9 mouse cellular contexts compared by ENCODE assay signal in genomic region chr15:78923585-78923984, GRCm38 (mm10). TPM values are rescaled to one million over a fixed set of nuclear protein-coding genes. Genes with fewer than 3 reads are reported as not detected.
DNase-seq lines count a peak whose midpoint lies in the region; ATAC-seq and TF ChIP-seq lines count a peak whose summit lies in the region.
"Had no signal": no experiment of that assay in that cellular context is flagged by ENCODE, and none has a peak within 500 bp of the region (broad histone marks: within the 10 kb centered on the region; RNA-seq: fewer than 3 reads in every experiment).

No protein-coding gene starts in this region.

- WGBS in hindbrain, embryonic 10.5 days, result 72% methylated on average over 6 of the region's 6 CpGs
- 80% methylated on average over 6 of the region's 6 CpGs for WGBS in hindbrain, embryonic 14.5 days
- 38% methylated on average over 6 of the region's 6 CpGs for WGBS in liver, embryonic 11.5 days
- 4% methylated on average over 6 of the region's 6 CpGs for WGBS in thymus, adult 2 months

- TF ChIP-seq CTCF in thymus, adult 2 months (IDR thresholded peaks at IDR 0.05; ENCODE audit: borderline replicate concordance, control insufficient read depth, extremely low read depth, insufficient read depth, low read length, poor library complexity), result no peak

- H3K27me3 ChIP-seq in hindbrain, embryonic 10.5 days (ENCODE audit: insufficient read depth, poor library complexity, severe bottlenecking), result peaks cover 15% of the 10 kb centered on the region
- peaks cover 15% of the 10 kb centered on the region for H3K27me3 ChIP-seq in hindbrain, embryonic 14.5 days (ENCODE audit: control insufficient read depth, insufficient read depth, low read length)
- no peaks in the 10 kb centered on the region for H3K27me3 ChIP-seq in liver, embryonic 11.5 days (replicated peaks; ENCODE audit: control insufficient read depth, insufficient read depth, low read length)
- no peaks in the 10 kb centered on the region for H3K27me3 ChIP-seq in thymus, adult 2 months (ENCODE audit: control insufficient read depth, insufficient read depth, low read length)

- no peak overlapping the region for H3K4me2 ChIP-seq in hindbrain, embryonic 14.5 days (replicated peaks)
- peak overlapping the region; percentile 83 for H3K4me2 ChIP-seq in liver, embryonic 11.5 days

- ATAC-seq in hindbrain, embryonic 14.5 days (ENCODE audit: low FRiP score), result no peak
- peak; percentile 76 for ATAC-seq in liver, embryonic 11.5 days (replicated peaks; ENCODE audit: low FRiP score)

- no peak for DNase-seq in hindbrain, embryonic 10.5 days (ENCODE audit: low spot score)
- no peak for DNase-seq in hindbrain, embryonic 14.5 days (ENCODE audit: low spot score)
- peak; percentile 74 for DNase-seq in c-Kit-positive CD71-positive TER-119-negative erythroid progenitor cells, embryonic 14.5 days (ENCODE audit: low read depth)
- peak; percentile 71 for DNase-seq in liver, embryonic 11.5 days (ENCODE audit: low spot score)
- DNase-seq in thymus, adult 2 months, result peak; percentile 76
- no peak for DNase-seq in retina, embryonic 14.5 days (ENCODE audit: low spot score)
- no peak for DNase-seq in left cerebral cortex, adult 11 months (ENCODE audit: low spot score)
- no peak for DNase-seq in kidney, adult 9 months
- DNase-seq: kidney, postnatal 10 days had no signal

- 0 out of 2 replicates have a peak overlapping the region, but pooled peaks have one; percentile 1 for H3K27ac ChIP-seq in hindbrain, embryonic 10.5 days
- H3K27ac ChIP-seq in hindbrain, embryonic 14.5 days, result no peak overlapping the region
- peak overlapping the region; percentile 99 for H3K27ac ChIP-seq in liver, embryonic 11.5 days (ENCODE audit: low read depth, low read length)
- H3K27ac ChIP-seq in thymus, adult 2 months (ENCODE audit: control insufficient read depth, insufficient read depth, low read length), result peak overlapping the region; percentile 71

- no peak overlapping the region for H3K9ac ChIP-seq in hindbrain, embryonic 14.5 days
- H3K9ac ChIP-seq in liver, embryonic 11.5 days (ENCODE audit: low read depth, low read length), result peak overlapping the region; percentile 71

- TF ChIP-seq POLR2A in thymus, adult 2 months (IDR thresholded peaks at IDR 0.05; ENCODE audit: control insufficient read depth, extremely low read depth, insufficient read depth, low read length, poor library complexity), result peak; percentile 32; the same call in 1 of the 2 replicates

- H3K9me3 ChIP-seq in hindbrain, embryonic 10.5 days, result no peaks in the 10 kb centered on the region
- H3K9me3 ChIP-seq in hindbrain, embryonic 14.5 days (ENCODE audit: control insufficient read depth, low read length), result no peaks in the 10 kb centered on the region
- H3K9me3 ChIP-seq in liver, embryonic 11.5 days (ENCODE audit: control insufficient read depth, low read length), result no peaks in the 10 kb centered on the region

- H3K4me1 ChIP-seq in hindbrain, embryonic 10.5 days (replicated peaks), result peaks cover 47% of the 10 kb centered on the region
- H3K4me1 ChIP-seq in hindbrain, embryonic 14.5 days (replicated peaks; ENCODE audit: control insufficient read depth, insufficient read depth, low read length), result peaks cover 17% of the 10 kb centered on the region
- peaks cover 62% of the 10 kb centered on the region for H3K4me1 ChIP-seq in liver, embryonic 11.5 days (replicated peaks; ENCODE audit: control insufficient read depth, insufficient read depth, low read length)
- H3K4me1 ChIP-seq in thymus, adult 2 months (replicated peaks; ENCODE audit: control insufficient read depth, insufficient read depth, low read length), result peaks cover 59% of the 10 kb centered on the region

- H3K4me3 ChIP-seq in hindbrain, embryonic 10.5 days, result no peak overlapping the region
- H3K4me3 ChIP-seq in hindbrain, embryonic 14.5 days (replicated peaks; ENCODE audit: low read length), result no peak overlapping the region
- H3K4me3 ChIP-seq in liver, embryonic 11.5 days (ENCODE audit: low read depth, low read length), result peak overlapping the region; percentile 46
- no peak overlapping the region for H3K4me3 ChIP-seq in thymus, adult 2 months (ENCODE audit: control insufficient read depth, insufficient read depth, low read length)

- peaks cover 15% of the 10 kb centered on the region for H3K36me3 ChIP-seq in hindbrain, embryonic 10.5 days
- H3K36me3 ChIP-seq in hindbrain, embryonic 14.5 days (replicated peaks; ENCODE audit: control insufficient read depth, insufficient read depth), result peaks cover 8% of the 10 kb centered on the region; the same call in 1 of the 2 replicates
- peaks cover 5% of the 10 kb centered on the region; the same call in 1 of the 2 replicates for H3K36me3 ChIP-seq in liver, embryonic 11.5 days (ENCODE audit: control insufficient read depth, insufficient read depth, low read length)
- no peaks in the 10 kb centered on the region for H3K36me3 ChIP-seq in thymus, adult 2 months (ENCODE audit: control insufficient read depth, insufficient read depth, low read length)

RNA-seq across cellular contexts. Expression of gene Lgals1, which starts 2.9 kb away (rescaled TPM):
- 305 and 403 TPM in 2 replicates for polyA plus RNA-seq in hindbrain, embryonic 10.5 days (2016; fragmentation: Nextera tagmentation; extraction: Ambion mirVana)
- 117 and 157 TPM in 2 replicates for polyA plus RNA-seq in hindbrain, embryonic 14.5 days (2014; fragmentation: Nextera tagmentation; extraction: Ambion mirVana)
- polyA plus RNA-seq in liver, embryonic 11.5 days (2014; fragmentation: Nextera tagmentation; extraction: Ambion mirVana), result 761 and 837 TPM in 2 replicates
- 359 and 428 TPM in 2 replicates for polyA plus RNA-seq in thymus, adult 2 months (2012; rRNA removed)

RNA-seq across cellular contexts. Expression of gene Pdxp, which starts 9.9 kb away (rescaled TPM):
- 29.5 and 33.9 TPM in 2 replicates for polyA plus RNA-seq in hindbrain, embryonic 10.5 days (2016; fragmentation: Nextera tagmentation; extraction: Ambion mirVana)
- 105 and 121 TPM in 2 replicates for polyA plus RNA-seq in hindbrain, embryonic 14.5 days (2014; fragmentation: Nextera tagmentation; extraction: Ambion mirVana)
- 23.7 and 23.8 TPM in 2 replicates for polyA plus RNA-seq in liver, embryonic 11.5 days (2014; fragmentation: Nextera tagmentation; extraction: Ambion mirVana)
- polyA plus RNA-seq in thymus, adult 2 months (2012; rRNA removed), result 72.0 and 94.8 TPM in 2 replicates

RNA-seq across cellular contexts. Expression of gene Nol12, which starts 11.1 kb away (rescaled TPM):
- 64.1 and 68.0 TPM in 2 replicates for polyA plus RNA-seq in hindbrain, embryonic 10.5 days (2016; fragmentation: Nextera tagmentation; extraction: Ambion mirVana)
- 57.7 and 59.2 TPM in 2 replicates for polyA plus RNA-seq in hindbrain, embryonic 14.5 days (2014; fragmentation: Nextera tagmentation; extraction: Ambion mirVana)
- polyA plus RNA-seq in liver, embryonic 11.5 days (2014; fragmentation: Nextera tagmentation; extraction: Ambion mirVana), result 69.6 and 75.3 TPM in 2 replicates
- polyA plus RNA-seq in thymus, adult 2 months (2012; rRNA removed), result 26.8 and 27.9 TPM in 2 replicates

RNA-seq across cellular contexts. Expression of gene Triobp, which starts 23.9 kb away (rescaled TPM):
- 45.8 and 48.0 TPM in 2 replicates for polyA plus RNA-seq in hindbrain, embryonic 10.5 days (2016; fragmentation: Nextera tagmentation; extraction: Ambion mirVana)
- polyA plus RNA-seq in hindbrain, embryonic 14.5 days (2014; fragmentation: Nextera tagmentation; extraction: Ambion mirVana), result 37.4 and 41.1 TPM in 2 replicates
- 46.7 and 50.7 TPM in 2 replicates for polyA plus RNA-seq in liver, embryonic 11.5 days (2014; fragmentation: Nextera tagmentation; extraction: Ambion mirVana)
- polyA plus RNA-seq in thymus, adult 2 months (2012; rRNA removed), result 52.2 and 70.7 TPM in 2 replicates

RNA-seq across cellular contexts. Expression of gene Sh3bp1, which starts 24.0 kb away (rescaled TPM):
- 23.8 and 24.7 TPM in 2 replicates for polyA plus RNA-seq in hindbrain, embryonic 10.5 days (2016; fragmentation: Nextera tagmentation; extraction: Ambion mirVana)
- 3.7 and 5.5 TPM in 2 replicates for polyA plus RNA-seq in hindbrain, embryonic 14.5 days (2014; fragmentation: Nextera tagmentation; extraction: Ambion mirVana)
- polyA plus RNA-seq in liver, embryonic 11.5 days (2014; fragmentation: Nextera tagmentation; extraction: Ambion mirVana), result 69.4 and 70.3 TPM in 2 replicates
- polyA plus RNA-seq in thymus, adult 2 months (2012; rRNA removed), result 371 and 412 TPM in 2 replicates

Comparison
In these comparisons a context has a peak if more than half of its experiments do, and no peak if none do; other contexts are left out.
1. DNase-seq: peak in c-Kit-positive CD71-positive TER-119-negative erythroid progenitor cells, embryonic 14.5 days (single experiment), liver, embryonic 11.5 days (single experiment) and thymus, adult 2 months (single experiment); none in hindbrain, embryonic 10.5 days (single experiment), hindbrain, embryonic 14.5 days (single experiment), retina, embryonic 14.5 days (single experiment), left cerebral cortex, adult 11 months (single experiment) and kidney, adult 9 months (single experiment).